Mouse (Mus musculus) megakaryocyte progenitor cell, adult 5-6 weeks (primary cell): Measurements from ENCODE around the gene Clec2i. TPM values are rescaled to one million over a fixed set of nuclear protein-coding genes. Genes with fewer than 3 reads are reported as not detected.
"Not testable (repeated sequence)": the region's sequence is repeated elsewhere in the genome, so short reads cannot be mapped to it uniquely, and the experiment has no call there.

Experiments used
- ATAC-seq: replicated peaks from 2 replicates; pipeline ENCODE4 v1.8.0; 2016; ENCODE audit warnings: mild to moderate bottlenecking, moderate TSS enrichment, inconsistent platforms; ENCODE audit not compliant: poor library complexity
- total RNA-seq, 2 experiments: library from RNA; stranded (forward) in 1 of 2; stranded (reverse) in 1 of 2; fragments of 157-497, 149-512 nt in 1 of 2; fragments of 200-1000 nt in 1 of 2; gene quantifications; 2 replicates each; pipeline versions ENCODE4 v1.2.3 to v1.2.4; 2015 to 2017

The Clec2i gene
- total RNA-seq, 2 experiments from 2014 or later: 6.7 to 9.2 TPM

GRCm38 (mm10) chr6:128854024-128854820 lies 33.2 kb upstream of the Clec2i start:
- peak; percentile 64 for ATAC-seq

DNA sequence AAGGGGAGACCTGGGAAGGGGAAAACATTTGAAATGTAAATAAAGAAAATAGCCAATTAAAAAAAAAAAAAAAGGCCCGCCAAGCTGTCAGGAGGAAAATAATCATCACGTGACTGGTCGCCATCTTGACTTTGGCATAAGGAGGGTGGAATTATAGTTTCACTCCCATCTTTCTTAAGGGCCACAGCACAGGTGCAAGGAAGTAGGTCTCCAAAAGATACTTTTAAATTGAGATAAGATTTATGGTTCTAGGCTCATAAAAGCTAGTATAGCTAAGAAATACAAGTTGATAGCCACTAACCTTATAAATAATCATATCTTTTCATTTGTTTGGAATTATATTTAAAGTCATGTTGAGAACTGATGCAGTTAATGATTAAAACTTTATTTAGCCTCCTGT lies 32.5 kb upstream of the Clec2i start:
- no peak for ATAC-seq

GRCm38 (mm10) chr6:128855477-128855876 lies 31.9 kb upstream of the Clec2i start:
- no peak for ATAC-seq

DNA sequence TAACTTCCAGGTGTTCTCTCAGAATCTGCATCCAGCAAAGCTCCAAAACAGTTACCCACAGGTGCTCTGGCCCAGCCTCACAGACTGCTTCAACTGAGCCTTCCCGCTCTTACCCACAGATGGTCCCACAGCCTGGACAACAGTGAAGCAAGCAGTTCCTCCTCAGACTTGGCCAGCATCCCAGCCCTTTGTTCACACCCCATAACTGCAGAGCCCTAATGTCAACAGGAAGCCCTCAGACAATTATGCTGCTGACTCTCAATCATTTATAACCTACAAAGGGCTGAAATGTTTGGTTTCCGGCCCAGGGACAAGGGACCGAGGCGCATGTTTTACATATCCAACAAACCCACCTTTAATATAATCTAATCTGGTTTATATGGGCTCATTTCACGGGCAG lies 31.1 kb upstream of the Clec2i start:
- peak; percentile 87 for ATAC-seq

- ATAC-seq: no peak
Observed at GRCm38 (mm10) chr6:128857976-128858375, 29.4 kb upstream of the Clec2i start.

DNA sequence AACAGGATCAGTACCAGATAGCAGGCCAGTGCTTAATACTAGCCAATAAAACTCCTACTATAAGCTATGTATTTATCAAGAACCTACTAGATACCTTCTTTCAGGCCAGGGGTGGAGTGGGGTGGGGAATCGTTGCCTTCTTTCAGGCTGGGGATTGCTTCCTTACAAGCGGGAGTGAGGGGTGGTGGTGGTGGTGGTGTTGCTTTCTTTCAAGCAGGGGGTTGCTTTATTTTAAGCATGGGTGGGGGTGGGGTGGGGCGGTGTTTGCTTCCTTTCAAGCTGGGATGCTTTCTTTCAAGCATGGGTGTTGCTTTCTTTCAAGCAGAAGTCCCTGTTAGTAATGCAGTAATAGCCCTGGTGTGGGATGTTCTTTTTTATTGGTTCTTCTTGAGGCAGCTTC lies 18.5 kb upstream of the Clec2i start:
- no peak for ATAC-seq

GRCm38 (mm10) chr6:128871910-128872610 lies 15.3 kb upstream of the Clec2i start:
- no peak for ATAC-seq

DNA sequence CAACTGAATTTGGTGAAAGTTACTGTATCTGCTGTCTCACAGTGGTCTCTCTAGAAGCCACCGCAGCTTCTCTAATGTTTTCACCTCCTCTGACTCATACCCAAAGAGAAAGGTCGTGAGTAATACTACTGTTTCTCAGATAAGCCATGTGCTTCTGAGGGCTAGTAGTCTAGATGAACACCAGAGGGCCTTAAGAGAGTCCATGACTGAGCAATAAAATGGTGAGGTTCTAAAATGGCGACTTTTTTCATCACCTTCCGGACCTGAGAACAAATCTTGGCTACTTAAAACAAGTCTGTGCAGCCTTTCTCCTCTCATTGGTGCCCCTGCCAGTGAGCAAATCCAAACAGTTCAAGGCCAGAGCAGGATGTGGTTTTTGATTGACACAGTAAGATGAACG lies 1.4 kb downstream of the Clec2i start:
- peak; percentile 64 for ATAC-seq

DNA sequence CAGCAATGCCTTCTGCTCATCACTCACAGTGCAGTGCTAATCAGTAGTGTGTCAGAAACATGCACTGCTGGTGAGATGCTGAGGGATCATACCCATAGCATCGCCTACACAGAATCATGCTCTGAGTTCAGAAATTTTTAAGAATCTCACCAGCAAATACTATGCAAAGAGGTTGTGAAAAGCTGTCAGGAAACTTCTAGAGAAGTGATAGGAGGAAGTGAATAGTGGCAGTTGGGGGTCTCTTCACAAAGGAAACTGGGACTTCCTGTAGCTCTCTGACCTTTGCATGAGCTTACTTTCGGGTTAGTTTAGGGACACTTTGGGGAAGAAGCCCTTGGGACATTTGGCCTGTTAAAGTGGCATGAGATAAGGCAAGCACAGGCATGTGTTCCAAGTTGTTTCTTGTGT lies 3.6 kb downstream of the Clec2i start, which contains the start of gene BC035044:
Gene BC035044 (minus strand): TSS at position 179 of the 408 bp plus-strand sequence.
- peak; percentile 59 for ATAC-seq

GRCm38 (mm10) chr6:128895404-128896001 lies 8.1 kb downstream of the Clec2i start:
- ATAC-seq: no peak

DNA sequence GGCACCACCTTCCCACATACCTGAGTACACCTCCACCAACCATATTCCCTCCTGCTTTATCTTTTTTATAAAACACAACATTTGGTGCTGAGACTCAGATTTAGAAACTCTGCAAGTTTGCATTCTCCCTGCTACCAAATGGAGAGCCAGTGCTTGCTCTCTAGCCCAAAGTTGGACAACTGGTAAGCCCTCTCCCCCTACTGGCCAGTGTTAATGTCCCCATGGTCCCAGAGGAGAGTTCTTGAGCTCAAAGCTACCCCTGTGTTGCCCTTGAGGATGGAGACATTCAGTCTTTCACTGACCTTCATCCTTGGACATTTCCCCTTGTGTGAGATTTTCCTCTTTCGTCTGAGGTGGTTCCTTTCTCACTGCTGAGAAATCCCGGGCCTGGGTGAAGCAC lies 12.7 kb downstream of the Clec2i start:
- ATAC-seq: peak; percentile 65

DNA sequence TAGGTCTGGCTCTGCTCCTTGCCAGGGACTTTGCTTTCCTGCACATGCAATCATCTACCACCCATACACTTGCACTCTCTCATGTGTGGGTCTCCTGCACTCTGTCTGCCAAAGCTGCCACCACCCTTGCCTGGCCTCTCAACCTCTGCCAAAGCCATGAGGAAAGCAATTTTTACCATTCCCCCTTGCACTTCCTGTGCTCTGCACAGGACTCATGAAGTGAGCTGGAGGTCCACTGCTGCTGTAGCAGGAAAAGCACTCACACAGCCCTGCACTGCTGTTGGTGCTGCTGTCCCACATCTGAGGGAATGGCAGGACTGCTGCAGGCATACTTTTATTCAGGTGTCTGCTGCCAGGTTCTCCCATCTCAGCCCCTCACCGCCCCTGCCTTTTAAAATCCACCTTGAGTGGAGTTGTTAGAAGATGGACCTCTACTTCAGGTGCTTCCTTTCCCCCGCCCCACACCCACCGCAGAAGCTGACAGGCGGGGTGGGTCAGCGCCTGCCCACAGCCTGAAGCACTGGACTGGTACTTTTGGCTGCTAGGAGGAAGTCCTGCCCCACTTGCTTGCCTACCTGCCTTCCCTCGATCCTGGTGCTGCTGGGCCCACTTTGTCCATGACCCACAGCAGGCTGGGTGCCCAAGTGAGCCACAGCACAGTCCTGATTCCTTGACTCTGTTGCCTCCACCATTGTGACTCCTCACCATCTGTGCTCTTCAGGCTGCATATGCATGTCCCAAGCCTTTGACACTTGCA lies 13.6 kb downstream of the Clec2i start:
- peak; percentile 48 for ATAC-seq

DNA sequence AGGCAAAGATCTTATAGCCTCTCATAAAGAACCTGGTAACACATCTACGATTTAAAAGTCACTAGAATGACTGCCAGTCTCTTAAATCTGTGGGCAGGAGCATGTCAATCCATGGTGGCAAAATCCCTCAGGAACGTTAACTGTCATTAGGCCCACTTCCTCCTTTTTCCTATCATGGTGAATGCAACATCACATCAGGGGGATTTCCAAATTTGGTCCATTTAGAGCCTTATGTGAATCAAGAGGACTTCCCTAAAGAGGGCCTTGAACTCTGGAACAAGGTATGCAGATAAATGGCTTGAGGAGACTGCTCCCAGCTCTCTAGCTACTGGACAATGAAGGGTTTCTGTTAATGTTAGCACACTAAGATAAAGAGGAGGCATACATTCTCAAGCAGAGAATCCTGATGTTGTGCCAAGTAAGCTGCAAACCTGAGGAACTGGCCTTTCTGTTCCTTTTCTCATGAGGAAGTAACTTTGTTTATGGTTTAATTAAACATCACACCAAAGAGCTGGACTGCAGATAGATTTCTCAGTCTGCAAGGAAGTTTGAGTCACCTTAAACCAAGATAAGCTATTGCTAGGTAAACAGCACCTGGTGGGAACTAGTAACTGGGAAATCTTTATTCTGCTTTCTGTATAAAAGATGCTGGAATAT lies 26.3 kb downstream of the Clec2i start:
- peak; percentile 80 for ATAC-seq

- ATAC-seq: peak; percentile 69
Observed at GRCm38 (mm10) chr6:128917322-128917721, 29.9 kb downstream of the Clec2i start.

- ATAC-seq: no peak
Observed at GRCm38 (mm10) chr6:128933050-128933449, 45.7 kb downstream of the Clec2i start.

- not testable (repeated sequence) for ATAC-seq
Observed at GRCm38 (mm10) chr6:128934081-128934480, 46.7 kb downstream of the Clec2i start, which contains the start of gene Clec2g. TSS of gene Clec2g (plus strand) at chr6:128934381.

GRCm38 (mm10) chr6:128935889-128936665 lies 48.7 kb downstream of the Clec2i start:
- ATAC-seq: not testable (repeated sequence)

GRCm38 (mm10) chr6:128941646-128942421 lies 54.4 kb downstream of the Clec2i start:
- no peak for ATAC-seq

DNA sequence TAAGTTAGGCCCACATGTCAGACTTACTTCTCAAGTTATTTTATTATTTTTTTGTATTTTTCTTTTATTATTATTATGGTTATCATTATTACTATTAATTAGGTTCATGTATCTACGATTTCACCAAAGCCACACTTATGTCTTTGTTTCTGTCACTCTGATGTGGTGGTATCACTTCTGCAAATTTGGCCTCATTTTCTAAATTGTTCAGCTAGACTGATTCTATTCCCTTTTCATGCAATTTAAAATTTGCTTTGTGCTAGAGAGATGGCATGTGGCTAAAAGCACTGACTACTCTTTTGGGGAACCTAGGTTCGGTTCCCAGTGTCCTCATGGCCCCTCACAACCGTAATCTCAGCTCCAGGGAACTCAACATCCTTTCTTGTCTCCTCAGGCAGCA lies 58.2 kb downstream of the Clec2i start:
- ATAC-seq: no peak
